Mouse (Mus musculus) CH12.LX (cell line): ENCODE measurements around the gene Cnr2.

ENCODE experiments used
- CHD2 ChIP-seq: IDR thresholded peaks from 2 replicates; pipeline ENCODE4 v1.6.1; 2011; ENCODE audit warnings: low read length, improper control_type of control experiment
- EP300 ChIP-seq: IDR thresholded peaks from 2 replicates; pipeline ENCODE4 v1.6.1; 2011; ENCODE audit warnings: low read length, improper control_type of control experiment
- MAX ChIP-seq: IDR thresholded peaks from 2 replicates; pipeline ENCODE4 v1.6.1; 2011; ENCODE audit warnings: low read length, improper control_type of control experiment
- POLR2A ChIP-seq: IDR thresholded peaks from 2 replicates; pipeline ENCODE4 v1.6.1; 2011; ENCODE audit warnings: low read depth, mild to moderate bottlenecking, improper control_type of control experiment, low read length
- RAD21 ChIP-seq: IDR thresholded peaks from 2 replicates; pipeline ENCODE4 v1.6.1; 2011; ENCODE audit warnings: low read depth, mild to moderate bottlenecking, low read length, improper control_type of control experiment, moderate library complexity
- ZMIZ1 ChIP-seq: IDR thresholded peaks from 2 replicates; pipeline ENCODE4 v1.6.1; 2012; ENCODE audit warnings: low read depth, mild to moderate bottlenecking, inconsistent platforms, low read length, improper control_type of control experiment

DNA sequence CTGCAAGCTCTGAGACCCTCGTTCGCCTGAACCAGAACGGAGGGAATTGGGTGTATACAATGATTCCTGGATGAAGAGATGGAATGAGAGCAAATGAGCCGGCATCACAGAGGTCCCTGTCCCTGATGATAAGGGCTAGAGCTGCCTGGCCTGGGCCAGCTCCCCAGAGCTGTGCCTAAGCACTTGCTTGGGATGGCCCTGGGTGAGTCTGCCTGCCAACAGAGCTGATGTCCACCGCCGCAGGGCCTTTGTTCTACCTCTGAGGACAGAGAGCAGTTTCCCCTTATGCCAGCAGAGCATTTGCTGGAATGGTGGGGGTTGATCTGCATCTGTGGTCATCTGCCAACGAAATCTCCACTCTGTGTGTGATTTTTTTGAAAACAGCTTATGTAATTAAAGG is 67.0 kb downstream of the Cnr2 start:
- TF ChIP-seq POLR2A = no peak
- TF ChIP-seq RAD21 = no peak
- TF ChIP-seq EP300 = no peak
- TF ChIP-seq CHD2 = no peak
- no peak for TF ChIP-seq MAX
- TF ChIP-seq ZMIZ1 = no peak
